Mouse (Mus musculus): Measurements from ENCODE around the gene Rps6kb1.

The Rps6kb1 gene

DNA sequence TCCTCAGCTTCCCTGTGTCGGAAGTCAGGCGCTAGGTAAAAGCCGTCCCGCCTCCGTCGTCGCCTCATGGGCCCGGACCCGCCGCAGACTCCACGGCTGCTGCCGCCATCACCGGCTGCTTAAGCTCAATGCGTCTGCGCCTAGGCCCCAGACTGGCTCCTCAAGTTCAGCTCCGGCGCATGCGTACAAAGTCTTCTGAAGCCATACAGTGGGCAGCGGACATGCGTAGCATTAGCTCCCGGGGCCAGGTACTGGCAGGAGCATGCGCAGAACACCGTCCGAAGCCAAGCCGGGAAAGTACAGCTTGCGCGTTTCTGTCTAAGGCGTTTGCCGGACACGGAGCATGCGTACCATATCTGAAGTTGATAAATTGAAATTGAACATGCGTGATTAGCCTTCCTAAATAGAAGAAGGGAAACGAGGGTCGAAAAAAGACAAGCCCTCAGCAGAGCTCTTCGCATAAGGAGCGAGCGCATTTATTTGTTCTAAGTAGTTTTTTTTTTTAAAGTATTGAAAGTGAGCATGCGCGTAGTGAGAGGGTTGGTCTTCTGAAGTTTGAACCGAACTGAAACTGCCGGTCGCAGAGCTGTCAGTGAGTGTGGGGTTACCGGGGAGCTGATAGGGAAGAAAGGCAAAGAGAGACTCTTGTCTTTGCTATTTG is at the start of gene Rps6kb1, which contains the start of gene Tubd1:
Rps6kb1 (minus strand) TSS at position 167 of the 661 bp plus-strand sequence.
Tubd1 (plus strand) TSS at position 353 of the 661 bp plus-strand sequence.
- peak; percentile 100 for DNase-seq

DNA sequence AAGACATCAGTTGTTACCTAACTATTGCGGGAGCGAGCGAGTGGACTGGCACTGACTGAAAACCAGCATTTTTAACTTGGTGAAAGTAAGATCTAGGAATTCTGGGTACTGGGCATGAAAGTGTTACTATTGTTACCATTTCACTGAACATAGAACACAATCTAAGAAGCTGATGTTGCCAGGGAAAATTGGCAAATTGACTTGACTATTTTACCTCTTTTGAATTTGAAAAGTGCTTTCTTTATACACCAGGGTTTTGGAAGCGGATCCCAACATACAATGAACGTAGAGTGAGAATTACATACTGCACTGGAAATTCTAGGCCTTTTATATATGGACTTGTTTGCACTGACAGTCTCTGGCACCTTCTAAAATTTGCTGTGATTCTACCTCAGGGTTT is 48.8 kb upstream of the Rps6kb1 start:
- no peak for DNase-seq

DNA sequence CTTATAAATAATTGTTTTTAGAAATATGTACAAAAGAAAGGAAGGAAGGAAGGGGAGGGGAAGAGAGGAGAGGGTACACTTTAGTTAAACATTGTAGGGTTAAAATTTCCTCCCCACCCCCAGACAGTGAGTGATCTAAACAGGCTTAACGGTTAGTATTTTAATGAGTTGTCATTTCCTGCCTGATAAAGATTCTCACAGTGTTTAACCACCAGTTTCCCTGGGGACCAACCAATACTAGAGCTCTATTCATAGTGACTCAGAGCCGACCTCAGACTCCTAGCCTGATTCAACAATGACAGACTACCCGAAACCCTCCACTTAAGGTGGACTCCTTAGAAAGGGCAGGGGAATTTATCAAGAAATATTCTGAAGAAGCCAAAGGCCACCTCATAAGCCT is 48.4 kb upstream of the Rps6kb1 start:
- DNase-seq: peak; percentile 47

DNA sequence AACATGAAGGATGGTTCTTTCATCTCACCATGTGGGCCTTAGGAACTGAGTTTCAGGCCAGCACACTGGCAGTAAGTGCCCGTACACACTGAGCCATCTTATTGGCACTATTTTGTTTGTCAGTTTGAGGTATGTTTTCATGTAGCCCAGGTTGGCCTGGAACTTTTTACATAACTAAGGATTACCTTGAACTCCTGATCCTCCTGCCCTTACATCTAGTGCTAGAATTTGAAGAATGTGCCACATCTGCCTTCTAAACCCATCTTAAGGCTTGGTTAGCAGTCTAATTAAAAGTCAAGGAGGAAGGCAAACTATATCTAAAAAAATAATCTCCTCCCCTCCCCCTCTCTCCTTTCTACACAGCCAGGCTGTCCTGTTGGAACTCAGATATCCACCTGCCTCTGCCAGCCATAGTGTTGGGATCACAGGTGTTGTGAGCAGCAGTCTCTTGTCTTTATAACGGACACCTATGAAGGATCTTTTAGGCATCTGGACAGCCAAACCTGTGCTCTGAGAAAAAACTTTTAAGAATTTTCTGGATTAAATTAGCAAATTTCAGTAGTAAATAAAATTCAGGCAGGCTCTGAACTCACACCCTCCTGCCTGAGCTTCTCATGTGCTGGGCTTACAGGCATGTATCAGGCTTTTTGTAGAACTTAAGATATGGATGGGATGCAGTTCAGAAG is 47.5 kb upstream of the Rps6kb1 start:
- no peak for DNase-seq

DNA sequence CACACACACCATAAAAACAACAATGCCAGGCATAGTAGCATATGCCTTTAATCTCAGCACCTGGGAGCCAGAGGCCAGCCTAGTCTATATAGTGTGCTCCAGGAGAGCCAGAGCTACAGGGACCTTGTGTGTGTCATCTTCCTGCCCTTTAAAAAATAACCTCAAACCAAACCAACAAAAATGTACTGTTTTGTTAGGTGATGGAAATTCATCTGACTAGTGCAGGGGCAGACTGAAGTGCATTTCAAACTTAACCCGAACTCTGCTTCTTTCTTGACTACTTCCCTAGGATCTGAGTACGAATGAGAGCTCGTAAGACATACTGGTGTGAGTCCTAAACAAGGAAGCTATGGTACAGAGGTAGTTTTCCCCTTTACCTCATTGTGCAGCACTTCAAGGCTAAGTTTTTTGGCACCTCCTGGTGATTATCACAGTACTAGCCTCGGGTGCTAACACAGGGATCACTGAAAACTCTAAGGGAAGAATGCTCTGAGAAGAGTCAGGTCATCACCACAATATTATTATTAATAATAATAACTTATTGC is 46.8 kb upstream of the Rps6kb1 start:
- no peak for DNase-seq

DNA sequence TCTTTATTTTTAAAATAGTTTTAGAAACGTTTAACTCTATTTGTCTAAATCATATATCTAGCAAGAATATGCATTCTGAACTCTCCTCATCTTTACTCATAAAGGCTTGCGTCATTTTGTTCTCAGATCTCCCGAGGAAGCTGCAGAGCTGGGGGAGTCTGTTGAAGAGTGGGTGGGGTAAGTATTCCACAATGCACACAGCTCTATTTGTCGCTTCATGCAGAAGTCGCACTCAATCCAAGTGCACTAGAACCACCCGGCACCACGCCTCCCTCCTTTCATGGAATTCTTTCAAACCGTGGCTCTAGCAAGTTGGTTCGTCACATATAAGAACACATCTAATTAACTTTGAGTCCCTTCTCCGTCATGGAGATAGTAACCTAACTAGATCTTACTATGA is 46.0 kb upstream of the Rps6kb1 start:
- no peak for DNase-seq

DNA sequence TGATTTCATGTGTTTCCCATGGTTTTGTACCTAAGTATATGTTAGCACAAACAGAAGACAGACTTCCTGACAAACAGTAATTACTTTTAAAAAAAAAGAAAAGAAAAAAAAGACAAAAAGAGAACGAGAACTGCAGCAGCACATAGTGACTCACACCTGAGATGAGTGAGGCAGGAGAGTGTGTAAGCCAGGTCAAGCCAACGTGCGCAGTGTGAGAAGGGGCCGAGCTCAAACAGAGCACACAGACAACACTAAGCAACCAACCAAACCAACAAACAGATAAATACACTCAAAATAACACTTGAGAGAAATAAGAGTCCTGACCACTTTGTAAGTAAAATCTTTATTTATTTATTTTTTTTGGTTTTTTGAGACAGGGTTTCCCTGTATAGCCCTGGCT is 45.5 kb upstream of the Rps6kb1 start:
- DNase-seq: no peak

DNA sequence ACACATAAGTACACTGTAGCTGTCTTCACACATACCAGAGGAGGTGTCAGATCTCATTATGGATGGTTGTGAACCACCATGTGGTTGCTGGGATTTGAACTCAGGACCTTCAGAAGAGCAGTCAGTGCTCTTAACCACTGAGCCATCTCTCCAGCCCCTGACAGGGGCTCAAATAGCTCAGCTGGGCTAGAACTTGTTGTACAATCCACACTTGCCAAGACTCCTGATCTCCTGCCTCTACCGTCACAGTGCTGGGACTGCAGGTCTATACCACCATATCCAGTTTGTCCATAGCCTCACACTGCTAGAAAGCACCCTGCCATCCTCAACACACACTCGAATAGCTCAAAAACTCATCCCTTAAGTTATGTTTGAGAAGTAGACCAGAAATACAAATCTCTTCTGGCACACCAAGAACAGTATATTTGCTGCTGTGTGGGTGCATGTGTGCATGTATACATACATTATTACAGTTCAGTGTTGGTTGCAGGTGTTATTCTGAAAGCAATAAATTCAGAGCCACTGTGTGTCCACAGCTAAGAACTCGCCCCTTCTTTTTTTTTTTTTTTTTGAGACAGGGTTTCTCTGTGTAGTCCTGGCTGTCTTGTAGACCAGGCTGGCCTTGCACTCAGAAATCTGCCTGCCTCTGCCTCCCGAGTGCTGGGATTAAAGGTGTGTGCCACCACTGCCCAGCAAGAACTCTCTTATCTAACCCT is 44.1 kb upstream of the Rps6kb1 start:
- no peak for DNase-seq

DNA sequence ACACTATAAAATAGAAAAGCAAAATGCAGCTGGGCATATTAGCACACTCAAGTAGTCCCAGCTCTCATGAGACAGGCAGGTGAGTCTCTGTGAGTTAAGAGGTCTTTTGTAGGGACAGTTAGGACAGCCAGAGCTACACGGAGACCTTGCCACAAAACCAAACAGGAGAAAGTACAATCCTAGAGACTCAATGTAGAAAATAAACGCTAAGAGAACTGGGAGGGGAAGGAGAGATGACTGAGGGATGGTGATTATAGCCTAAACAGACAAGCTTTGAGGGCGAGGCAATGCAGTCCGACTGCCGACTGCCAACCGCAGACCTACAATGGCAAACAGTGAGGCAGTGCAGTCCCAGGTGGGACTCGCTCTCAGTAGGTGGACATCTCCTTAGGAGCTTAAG is 43.2 kb upstream of the Rps6kb1 start:
- no peak for DNase-seq

DNA sequence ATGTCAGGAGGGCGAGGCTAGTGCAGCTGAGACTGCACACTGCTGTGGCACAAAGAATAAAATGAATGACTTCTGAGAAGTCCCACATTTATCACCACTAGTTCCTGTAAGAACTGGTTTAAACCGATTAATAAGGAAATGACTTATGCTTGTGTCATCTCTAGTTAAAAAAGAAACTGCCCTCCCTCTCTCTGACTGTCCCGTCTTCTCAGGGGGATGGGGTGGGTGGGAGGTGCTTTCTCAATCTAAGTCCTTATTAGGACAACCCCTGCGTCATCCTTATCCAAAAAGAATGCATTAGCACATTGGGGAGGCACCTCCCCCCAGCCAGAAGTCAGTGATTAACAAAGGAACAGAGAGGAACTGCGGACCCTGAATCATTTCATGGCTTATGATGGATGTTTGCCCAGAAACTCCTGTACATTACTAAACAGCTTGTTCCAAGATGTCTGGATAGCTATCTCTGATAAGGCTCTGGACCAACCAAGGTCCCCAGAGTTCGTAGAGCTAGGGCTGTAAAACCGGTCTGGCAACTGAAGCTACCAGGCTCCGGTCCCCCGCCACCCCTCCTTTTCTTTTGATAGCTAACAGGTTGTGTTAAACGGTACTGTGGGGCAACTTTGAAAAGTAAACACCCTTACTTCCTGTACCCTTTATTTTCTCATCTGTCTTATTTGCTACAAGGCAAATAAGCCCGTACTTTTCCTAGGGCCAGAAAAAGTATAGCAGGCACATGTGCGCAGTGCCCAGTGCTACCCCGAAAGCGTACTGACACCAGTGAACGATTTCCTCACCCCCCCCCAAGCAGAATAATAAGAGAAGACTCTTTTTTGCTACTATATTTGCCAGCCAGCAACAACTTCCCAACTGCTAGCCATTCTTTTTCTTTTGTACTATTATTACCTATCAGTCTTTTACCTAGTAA is 42.5 kb upstream of the Rps6kb1 start:
- DNase-seq: peak; percentile 84

DNA sequence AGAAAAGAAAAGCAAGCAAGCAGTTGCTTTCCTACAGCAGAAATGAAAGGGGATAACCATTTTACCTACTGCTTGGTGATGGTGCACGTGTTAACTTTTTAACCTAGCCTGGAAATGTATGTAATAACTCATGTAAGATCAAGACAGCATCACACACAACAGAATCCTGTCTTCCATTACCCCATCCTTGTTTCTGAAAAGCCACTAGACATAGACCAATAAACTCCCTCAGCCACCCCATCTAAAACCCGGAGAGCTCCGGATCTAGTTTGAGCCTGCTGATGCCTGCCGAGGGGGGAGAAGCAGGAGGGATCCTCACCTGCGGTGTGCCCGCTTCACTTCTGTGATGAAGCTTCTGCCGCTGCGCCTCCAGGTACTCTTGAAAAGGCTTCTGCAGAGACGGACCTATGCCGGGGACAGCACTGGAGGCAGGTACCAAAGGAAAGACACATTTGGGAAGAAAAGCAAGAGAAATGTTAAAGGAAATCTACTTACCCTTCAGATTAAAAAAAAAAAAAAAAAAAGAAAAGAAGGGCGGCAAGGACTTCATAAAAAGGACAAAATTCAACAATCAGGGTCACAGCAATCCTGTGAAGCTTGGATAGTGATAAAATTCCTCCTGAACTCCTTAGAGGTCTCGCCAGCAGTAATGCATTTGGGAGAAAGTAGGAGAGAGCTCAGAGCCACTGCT is 41.7 kb upstream of the Rps6kb1 start:
- peak; percentile 45 for DNase-seq

DNA sequence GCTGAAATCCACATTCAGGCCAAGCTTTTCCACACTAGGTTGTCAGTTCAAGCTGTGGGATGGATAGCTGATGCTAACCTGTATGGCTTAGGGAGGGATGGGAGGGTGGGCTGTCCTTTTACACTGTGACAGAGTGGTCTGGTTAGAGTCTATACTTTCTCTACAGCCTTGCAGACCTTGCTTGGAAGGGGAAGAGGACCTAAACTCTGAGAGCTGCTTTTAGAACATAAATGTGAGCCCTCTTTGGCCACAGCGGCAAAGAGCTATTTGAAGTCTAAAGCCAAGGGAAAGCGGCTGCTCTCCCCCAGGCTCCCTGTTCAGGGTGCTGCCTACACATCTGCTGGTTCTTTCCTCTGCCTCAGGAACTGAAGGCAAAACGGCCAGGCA is 41.0 kb upstream of the Rps6kb1 start:
- DNase-seq: no peak

DNA sequence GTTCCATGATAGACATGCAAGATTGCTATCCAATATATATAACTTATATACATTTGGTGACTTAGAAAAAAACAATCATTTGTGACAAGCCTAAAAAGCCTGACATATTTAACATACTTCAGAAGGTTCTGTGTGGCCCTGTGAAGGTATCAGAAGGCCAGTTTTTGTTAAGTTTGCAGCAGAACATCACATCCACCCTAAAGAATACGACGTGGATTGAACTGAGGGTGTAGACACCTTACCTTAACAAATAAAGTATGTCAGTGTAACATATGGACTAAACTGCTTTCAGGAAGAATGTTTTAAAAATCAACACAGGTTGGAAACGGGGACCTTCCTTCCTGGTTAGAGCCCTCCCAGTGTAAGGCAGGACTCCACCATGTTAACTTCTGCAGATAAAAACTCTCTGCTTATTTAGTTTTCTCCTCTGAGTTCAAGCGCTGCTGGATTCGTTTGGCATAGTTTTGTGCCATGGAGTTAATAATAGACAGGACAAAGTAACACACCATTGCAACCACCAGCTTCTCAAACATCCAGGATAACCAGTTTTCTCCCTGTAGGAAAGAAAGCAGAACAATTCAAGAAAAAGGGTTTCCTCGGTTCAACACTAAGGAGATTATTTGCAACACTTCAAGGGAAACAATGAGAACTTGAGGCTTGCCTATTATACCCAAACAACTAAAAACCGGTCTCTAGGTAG is 40.4 kb upstream of the Rps6kb1 start:
- no peak for DNase-seq

DNA sequence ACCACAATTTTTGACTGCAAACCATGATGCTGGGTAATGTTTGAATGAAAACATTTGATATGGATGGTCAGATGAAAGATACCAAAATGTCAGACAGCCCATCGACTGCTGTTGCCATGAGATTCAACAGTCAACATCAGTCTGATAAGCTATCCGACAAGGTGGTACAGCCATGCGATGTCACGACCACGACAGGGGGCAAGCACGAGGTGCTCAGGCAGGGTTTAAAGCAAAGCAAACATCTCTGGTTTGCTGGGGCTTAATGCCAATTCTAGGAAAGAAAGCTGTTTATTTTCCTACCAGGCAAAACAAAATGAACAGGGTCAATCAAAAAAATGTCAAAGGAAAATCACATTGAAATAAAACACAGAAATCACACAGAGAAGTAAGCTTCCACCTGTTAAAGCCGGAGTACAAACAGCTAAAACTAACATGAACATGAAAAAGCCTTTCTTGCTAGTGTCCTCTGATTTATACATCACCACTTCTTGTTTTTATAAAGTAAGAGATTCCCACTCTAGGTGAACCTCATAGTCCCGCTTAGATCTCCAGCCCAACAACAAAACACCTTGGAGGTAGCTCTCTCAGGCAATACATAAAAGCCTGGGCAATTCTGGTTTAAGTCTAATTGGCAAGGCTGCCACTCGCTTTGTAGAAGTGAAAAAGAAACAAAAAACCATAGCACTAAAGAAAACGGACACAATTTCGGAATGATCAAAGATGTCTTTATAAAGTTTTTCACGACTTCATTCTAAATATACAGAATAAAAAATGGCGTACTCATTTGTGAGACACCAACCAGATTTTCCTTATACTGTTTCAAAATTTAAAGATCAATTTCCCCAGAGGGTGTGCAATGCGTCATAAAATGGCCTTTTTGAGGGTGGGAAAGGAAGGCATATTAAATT is 39.6 kb upstream of the Rps6kb1 start:
- DNase-seq: no peak

DNA sequence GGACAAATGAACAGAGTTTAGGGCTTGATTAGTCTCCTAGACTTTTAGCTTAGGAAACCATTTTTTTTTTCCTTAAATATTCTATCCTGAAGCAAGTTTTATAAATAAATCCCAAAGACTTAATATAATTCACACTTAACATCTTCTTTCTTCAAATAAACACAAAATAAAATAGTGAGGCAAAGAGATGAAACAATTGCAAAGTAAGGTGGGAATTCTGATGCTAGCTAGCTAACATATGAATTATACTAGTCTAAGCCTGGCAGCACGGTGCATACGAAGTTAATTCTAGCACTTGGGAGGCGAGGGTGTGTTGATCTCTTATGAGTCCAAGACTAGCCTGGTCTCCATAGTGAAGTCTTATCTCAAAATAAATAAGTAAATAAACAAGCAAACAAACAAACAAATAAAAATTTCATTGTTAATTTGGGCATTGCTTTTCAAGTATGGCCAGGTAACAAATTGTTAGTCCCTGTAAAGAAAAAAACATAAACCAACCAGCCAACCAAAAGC is 38.8 kb upstream of the Rps6kb1 start:
- DNase-seq: no peak

DNA sequence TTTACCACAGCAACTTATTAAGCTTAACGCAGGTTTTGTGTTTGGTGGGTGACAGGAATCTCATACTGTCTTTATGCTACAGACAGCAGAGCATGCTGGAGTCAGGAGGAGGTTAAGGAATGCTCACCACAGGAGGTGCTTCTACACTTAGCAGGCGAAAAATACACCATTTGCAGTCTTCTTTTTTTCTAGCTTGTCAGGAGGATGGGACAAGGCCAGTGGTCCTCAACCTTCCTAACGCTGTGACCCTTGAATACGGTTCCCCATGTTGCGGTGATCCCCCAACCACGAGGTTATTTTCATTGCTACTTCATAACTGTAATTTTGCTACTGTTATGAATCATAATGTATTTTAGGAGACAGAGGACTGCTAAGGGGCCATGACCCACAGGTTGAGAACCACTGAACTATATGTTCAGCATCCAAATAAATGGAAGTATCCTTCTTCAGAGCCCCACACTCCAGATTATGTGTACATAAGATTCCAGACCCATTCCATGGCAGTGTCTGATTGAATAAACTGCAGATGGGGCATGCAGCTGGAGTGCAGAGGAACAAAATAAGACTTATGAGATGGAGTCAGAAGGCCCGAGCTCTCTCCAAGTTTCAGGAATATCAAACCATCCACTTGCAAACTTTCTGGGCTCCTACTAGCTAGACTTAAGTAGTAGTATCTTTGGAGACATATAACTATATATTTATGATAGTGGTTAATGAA is 38.1 kb upstream of the Rps6kb1 start:
- DNase-seq: no peak

DNA sequence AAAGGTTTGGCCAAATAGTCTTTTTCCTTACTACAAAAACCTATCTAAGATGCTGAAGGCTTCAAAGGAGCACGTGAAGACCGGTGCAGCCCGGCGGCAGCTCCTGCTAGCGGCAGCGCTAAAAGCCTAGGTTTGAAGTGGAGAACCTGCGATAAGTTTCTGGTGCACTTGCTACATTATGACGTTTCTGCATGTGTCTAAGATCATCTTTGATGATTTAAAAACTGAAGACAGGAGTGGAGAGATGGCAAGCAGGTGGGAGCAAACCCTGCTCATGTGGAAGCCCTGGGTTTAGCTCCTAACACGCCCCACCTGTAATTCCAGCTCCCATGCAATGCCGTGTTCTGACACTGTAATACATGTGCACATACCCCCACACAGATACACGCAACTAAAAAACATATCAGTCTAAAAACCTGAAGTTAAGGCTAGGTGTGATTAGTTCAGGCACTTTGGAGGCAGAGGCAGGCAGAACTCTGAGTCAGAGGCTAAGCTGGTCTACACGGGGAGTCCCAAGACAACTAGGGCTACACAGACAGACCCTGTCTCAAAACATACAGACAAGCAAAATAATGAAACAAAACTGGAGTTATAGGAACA is 37.4 kb upstream of the Rps6kb1 start:
- no peak for DNase-seq

DNA sequence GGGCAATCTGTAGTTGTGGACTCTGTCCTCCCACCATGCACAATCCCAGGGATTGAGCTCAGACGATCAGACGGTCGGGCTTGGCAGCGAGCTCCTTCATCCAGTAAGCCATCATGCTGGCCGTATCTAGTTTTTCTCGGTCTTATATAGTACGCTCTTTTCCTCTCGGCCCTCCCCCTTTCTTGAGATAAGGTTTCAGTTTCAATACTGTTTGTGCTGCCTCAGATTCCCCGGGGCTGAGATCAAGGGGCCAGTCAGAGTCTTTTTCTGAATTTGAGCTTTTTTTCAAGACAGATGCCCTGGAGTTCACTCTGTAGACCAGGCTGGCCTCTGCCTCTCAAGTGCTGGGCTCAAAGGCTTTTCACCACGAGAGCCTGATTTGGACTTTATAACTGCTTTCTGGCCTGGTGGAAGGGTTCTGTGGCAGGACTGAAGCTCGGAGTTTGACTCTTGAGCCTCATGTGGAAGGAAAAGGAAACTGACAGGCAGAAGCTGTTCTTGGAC is 36.7 kb upstream of the Rps6kb1 start:
- peak; percentile 61 for DNase-seq

Data from lung, postnatal 10 days (tissue).